Mouse (Mus musculus) embryonic fibroblast, embryonic 13.5 days (primary cell): ENCODE data around the gene Adsl. TPM values are rescaled to one million over a fixed set of nuclear protein-coding genes. Genes with fewer than 3 reads are reported as not detected.

Source experiments
- H3K27ac ChIP-seq: 2 replicates; pipeline ENCODE4 v1.5.1; 2012; ENCODE audit warnings: low read length, control low read depth, inconsistent platforms; ENCODE audit not compliant: insufficient read depth
- H3K4me1 ChIP-seq: 2 replicates; pipeline ENCODE4 v1.6.1; 2011; ENCODE audit warnings: low read length; ENCODE audit not compliant: control insufficient read depth, insufficient read depth
- H3K4me3 ChIP-seq: 2 replicates; pipeline ENCODE4 v1.5.1; 2011; ENCODE audit warnings: mild to moderate bottlenecking, control low read depth, low read length; ENCODE audit not compliant: insufficient read depth
- CTCF ChIP-seq: IDR thresholded peaks from 2 replicates; pipeline ENCODE4 v1.5.1; 2011; ENCODE audit warnings: mild to moderate bottlenecking, control low read depth, low read length, moderate library complexity, borderline replicate concordance; ENCODE audit not compliant: insufficient read depth
- POLR2A ChIP-seq: IDR thresholded peaks from 2 replicates; pipeline ENCODE4 v1.6.1; 2011; ENCODE audit warnings: low read depth, mild to moderate bottlenecking, control low read depth, low read length, moderate library complexity
- polyA plus RNA-seq: library from polyadenylated mRNA; stranded (reverse); fragments of >200 nt; gene quantifications from 2 replicates; pipeline ENCODE4 v1.2.4, GENCODE M21; 2011; ENCODE audit warnings: low read depth; ENCODE audit not compliant: missing spikeins, insufficient read length

The Adsl gene
- polyA plus RNA-seq, 1 experiment, result 51.6 TPM

- Histone ChIP-seq H3K27ac (no peak overlapping the region), H3K4me1 (peaks cover 5% of the 10 kb centered on the region), H3K4me3 (no peak overlapping the region)
- TF ChIP-seq POLR2A, result no peak
Measured at GRCm38 (mm10) chr15:80974311-80974710, 26.0 kb downstream of the Adsl start.

DNA sequence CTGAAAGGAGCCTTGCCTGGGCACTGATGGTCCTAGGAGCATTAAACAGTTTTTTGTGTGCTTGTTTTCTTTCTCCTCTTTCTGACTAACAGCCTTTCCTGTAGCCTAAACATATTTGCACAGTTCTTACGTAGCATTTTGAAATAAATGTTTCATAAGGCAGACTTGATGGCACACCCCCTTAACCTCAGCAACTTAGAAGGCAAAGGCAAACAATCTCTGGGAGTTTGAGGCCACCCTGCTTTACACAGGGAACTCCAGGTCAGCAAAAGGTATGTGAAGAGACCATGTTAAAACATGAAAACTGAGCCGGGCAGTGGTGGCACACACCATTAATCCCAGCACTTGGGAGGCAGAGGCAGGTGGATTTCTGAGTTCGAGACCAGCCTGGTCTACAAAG, 27.4 kb downstream of the Adsl start:
- TF ChIP-seq POLR2A (no peak), CTCF (no peak)
- Histone ChIP-seq H3K4me1 (peaks cover 5% of the 10 kb centered on the region), H3K27ac (no peak overlapping the region), H3K4me3 (no peak overlapping the region)

DNA sequence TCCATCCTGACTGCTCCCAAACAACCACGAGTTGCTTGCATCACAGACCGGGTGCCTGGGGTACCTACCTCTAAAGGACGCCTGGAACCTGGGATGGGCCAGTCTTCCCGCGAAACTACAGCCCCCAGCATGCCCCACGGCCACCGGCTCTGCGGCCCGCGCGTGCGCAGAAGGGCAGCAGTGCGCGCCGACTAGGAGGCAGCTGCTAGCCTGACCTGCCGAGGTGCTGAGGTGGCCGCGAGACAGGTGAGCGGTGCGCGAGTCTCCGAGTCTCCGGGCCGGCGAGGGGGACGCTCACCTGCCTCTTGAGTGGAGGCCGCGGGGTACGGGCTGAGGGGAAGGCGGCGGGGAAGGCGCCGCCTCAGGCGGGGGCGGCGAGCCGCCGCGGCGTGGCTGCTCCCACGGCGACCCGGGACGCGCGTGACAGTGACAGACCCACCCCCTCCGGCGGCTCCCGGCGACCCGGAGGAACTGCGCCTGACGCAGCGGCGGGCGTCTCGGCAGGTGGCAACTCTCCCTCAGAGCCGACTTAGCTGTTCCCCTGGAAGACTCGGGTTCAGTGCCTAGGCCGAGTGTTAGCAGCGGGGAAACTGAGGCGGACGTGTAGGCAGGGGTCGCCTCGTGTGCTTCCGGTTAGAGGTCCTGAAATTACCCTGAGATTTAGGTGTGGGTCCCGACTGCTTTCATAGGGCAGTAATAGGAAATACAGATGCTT, 29.5 kb downstream of the Adsl start, which contains the start of gene Sgsm3:
Sgsm3 (plus strand) TSS at position 146 of the 715 bp plus-strand sequence.
- no peak within 1 kb of the TSS for H3K27ac ChIP-seq
- H3K4me1 ChIP-seq, result peaks cover 5% of the 10 kb centered on the region
- peak within 1 kb of the TSS; percentile 84 for H3K4me3 ChIP-seq
- TF ChIP-seq POLR2A, result peak; percentile 81
- TF ChIP-seq CTCF, result no peak

- TF ChIP-seq CTCF (no peak), POLR2A (no peak)
- H3K4me3 ChIP-seq, result no peak overlapping the region
- H3K27ac ChIP-seq, result no peak overlapping the region
- peaks cover 5% of the 10 kb centered on the region for H3K4me1 ChIP-seq
Measured at GRCm38 (mm10) chr15:80979611-80980010, 31.3 kb downstream of the Adsl start.

DNA sequence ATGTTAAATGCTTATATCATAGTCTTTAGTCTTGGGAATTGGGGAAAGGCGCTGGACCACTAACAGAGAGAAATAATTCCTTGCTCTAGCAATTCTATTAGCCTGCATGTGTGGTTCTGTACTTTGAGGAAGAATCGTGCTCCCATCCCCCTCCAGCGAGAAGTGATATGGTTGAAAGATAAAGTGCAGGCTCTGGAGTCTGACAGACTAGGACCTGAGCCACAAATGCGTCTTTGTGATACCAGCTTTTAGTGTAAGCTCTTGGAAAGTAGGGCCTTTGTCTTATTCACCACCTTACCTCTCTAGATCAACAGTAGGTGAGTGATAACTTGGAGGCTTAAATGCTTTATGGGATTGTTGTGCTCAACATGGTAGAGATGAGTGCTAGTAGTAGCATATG, 32.9 kb downstream of the Adsl start:
- no peak for TF ChIP-seq POLR2A
- no peak for TF ChIP-seq CTCF
- H3K4me3 ChIP-seq, result no peak overlapping the region
- no peak overlapping the region for H3K27ac ChIP-seq
- H3K4me1 ChIP-seq, result peaks cover 5% of the 10 kb centered on the region

DNA sequence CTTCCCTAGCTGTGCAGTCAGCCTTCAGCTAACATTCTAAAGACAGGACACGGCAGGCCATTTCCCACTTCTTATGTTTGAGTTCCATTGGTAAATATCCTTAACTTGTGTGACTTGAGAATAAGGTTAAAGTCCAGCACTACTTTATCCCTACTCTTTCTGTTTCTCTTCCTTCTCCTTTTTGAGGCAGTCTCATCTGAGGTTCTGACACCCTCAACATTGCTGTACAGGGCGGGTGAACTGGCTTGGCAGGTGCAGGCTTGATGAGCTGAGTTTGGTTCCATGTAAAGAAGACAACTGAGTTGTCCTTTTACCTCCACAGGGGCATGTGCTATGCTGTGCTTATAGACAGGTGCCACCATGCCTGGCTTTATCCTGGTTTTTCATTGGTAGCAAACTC, 35.0 kb downstream of the Adsl start:
- Histone ChIP-seq H3K4me3 (no peak overlapping the region), H3K27ac (no peak overlapping the region), H3K4me1 (peaks cover 5% of the 10 kb centered on the region)
- TF ChIP-seq CTCF, result no peak
- TF ChIP-seq POLR2A, result no peak

DNA sequence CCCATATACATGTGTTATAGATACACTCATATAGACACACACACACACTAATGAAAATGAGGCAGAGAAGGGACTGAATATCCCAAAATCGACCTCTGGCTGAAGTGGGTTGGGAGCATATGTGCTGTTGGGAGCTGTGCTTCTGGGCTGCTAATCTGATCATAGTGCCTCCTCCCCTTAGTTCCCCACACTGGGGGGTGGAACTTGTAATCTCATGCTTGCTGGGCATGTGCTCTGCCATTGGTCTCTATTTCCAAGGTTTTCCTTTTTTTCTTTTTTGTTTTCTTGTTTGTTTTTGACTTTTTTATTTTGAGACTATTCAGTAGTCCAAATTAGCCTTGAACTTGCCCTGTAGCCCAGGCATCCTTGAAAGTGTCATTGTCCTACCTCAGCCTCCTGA, 40.0 kb downstream of the Adsl start:
- Histone ChIP-seq H3K4me3 (no peak overlapping the region), H3K27ac (no peak overlapping the region), H3K4me1 (no peaks in the 10 kb centered on the region)
- TF ChIP-seq CTCF (no peak), POLR2A (no peak)

- TF ChIP-seq CTCF (no peak), POLR2A (no peak)
- Histone ChIP-seq H3K27ac (no peak overlapping the region), H3K4me3 (no peak overlapping the region), H3K4me1 (no peaks in the 10 kb centered on the region)
Measured at GRCm38 (mm10) chr15:80989712-80990111, 41.4 kb downstream of the Adsl start.

- H3K4me1 ChIP-seq, result no peaks in the 10 kb centered on the region
- no peak overlapping the region for H3K27ac ChIP-seq
- no peak overlapping the region for H3K4me3 ChIP-seq
- TF ChIP-seq POLR2A (no peak), CTCF (no peak)
Measured at GRCm38 (mm10) chr15:80994959-80995358, 46.7 kb downstream of the Adsl start.

- TF ChIP-seq POLR2A, result no peak
- TF ChIP-seq CTCF, result no peak
- H3K4me1 ChIP-seq, result no peaks in the 10 kb centered on the region
- no peak overlapping the region for H3K27ac ChIP-seq
- H3K4me3 ChIP-seq, result no peak overlapping the region
Measured at GRCm38 (mm10) chr15:80996090-80996835, 48.0 kb downstream of the Adsl start.
